Mouse (Mus musculus): ENCODE data around the gene Tmem97. TPM values are rescaled to one million over a fixed set of nuclear protein-coding genes. Genes with fewer than 3 reads are reported as not detected.

The Tmem97 gene
- polyA plus RNA-seq, 1 experiment = 16.6 TPM

- DNase-seq (ENCODE audit: low read depth) = no peak
- TF ChIP-seq POLR2A (IDR thresholded peaks at IDR 0.05; ENCODE audit: borderline replicate concordance, extremely low read depth, insufficient read depth, insufficient read length, poor library complexity, severe bottlenecking) = no peak
- TF ChIP-seq CTCF (IDR thresholded peaks at IDR 0.05; ENCODE audit: borderline replicate concordance, extremely low read depth, insufficient read depth, insufficient read length) = no peak
Measured at GRCm38 (mm10) chr11:78505430-78505829, 45.1 kb downstream of the Tmem97 start.

DNA sequence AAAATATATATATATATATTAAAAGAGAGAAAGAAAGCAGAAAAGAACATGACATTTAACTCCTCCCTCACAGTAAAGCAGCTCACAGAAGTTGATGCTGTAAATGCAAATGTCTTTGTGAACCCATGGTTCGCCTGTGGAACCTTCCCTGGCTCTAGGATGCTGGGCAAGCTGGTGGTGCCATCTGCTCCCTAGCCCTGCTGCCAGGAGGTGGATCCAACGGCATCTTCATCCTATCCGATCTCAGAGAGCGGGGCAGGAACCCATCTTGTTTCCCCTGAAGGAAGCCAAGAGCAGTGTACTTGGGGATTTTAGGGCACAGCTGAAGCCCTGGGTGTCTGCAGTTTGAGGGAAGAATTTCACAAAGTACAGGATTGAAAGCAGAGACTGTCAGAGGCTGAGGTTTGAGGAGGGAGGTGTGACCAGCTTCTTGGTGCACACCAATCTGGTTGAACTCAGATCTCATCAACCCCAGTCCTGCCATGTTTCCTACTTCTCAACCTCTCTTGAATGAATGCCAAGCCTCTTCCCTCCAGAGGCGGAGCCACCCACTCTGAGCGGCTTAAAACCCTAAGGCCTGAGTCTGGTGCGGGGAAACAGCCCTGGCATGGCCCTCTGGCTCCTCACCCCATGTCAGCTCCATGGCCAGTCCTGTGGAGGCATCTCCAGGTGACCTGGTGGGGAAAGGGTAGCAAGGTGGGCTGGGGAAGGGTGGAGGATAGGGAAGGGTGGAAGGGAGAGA, 47.5 kb downstream of the Tmem97 start, which contains the start of gene Sebox:
Gene Sebox, plus strand, starts transcription at position 539 of the 742 bp plus-strand sequence.
- no peak for TF ChIP-seq POLR2A (IDR thresholded peaks at IDR 0.05; ENCODE audit: borderline replicate concordance, extremely low read depth, insufficient read depth, insufficient read length, poor library complexity, severe bottlenecking)
- TF ChIP-seq CTCF (IDR thresholded peaks at IDR 0.05; ENCODE audit: borderline replicate concordance, extremely low read depth, insufficient read depth, insufficient read length) = no peak
- peak; percentile 67 for DNase-seq (ENCODE audit: low read depth)

GRCm38 (mm10) chr11:78501529-78501928, 49.0 kb downstream of the Tmem97 start:
- TF ChIP-seq POLR2A (IDR thresholded peaks at IDR 0.05; ENCODE audit: borderline replicate concordance, extremely low read depth, insufficient read depth, insufficient read length, poor library complexity, severe bottlenecking) (no peak), CTCF (IDR thresholded peaks at IDR 0.05; ENCODE audit: borderline replicate concordance, extremely low read depth, insufficient read depth, insufficient read length) (no peak)
- DNase-seq (ENCODE audit: low read depth) = no peak

GRCm38 (mm10) chr11:78500623-78501202, 49.9 kb downstream of the Tmem97 start:
- no peak for DNase-seq (ENCODE audit: low read depth)
- no peak for TF ChIP-seq POLR2A (IDR thresholded peaks at IDR 0.05; ENCODE audit: borderline replicate concordance, extremely low read depth, insufficient read depth, insufficient read length, poor library complexity, severe bottlenecking)
- no peak for TF ChIP-seq CTCF (IDR thresholded peaks at IDR 0.05; ENCODE audit: borderline replicate concordance, extremely low read depth, insufficient read depth, insufficient read length)

DNA sequence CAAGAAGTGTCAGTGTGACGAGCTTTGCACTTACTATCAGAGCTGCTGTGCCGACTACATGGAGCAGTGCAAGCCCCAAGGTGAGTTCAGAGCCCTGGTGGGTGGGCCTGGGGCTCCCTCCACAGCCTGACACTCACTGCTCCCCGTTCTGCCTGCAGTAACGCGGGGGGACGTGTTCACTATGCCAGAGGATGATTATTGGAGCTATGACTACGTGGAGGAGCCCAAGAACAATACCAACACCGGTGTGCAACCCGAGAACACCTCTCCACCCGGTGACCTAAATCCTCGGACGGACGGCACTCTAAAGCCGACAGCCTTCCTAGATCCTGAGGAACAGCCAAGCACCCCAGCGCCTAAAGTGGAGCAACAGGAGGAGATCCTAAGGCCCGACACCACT, 51.0 kb downstream of the Tmem97 start:
- no peak for DNase-seq (ENCODE audit: low read depth)
- no peak for TF ChIP-seq POLR2A (IDR thresholded peaks at IDR 0.05; ENCODE audit: borderline replicate concordance, extremely low read depth, insufficient read depth, insufficient read length, poor library complexity, severe bottlenecking)
- no peak for TF ChIP-seq CTCF (IDR thresholded peaks at IDR 0.05; ENCODE audit: borderline replicate concordance, extremely low read depth, insufficient read depth, insufficient read length)

DNA sequence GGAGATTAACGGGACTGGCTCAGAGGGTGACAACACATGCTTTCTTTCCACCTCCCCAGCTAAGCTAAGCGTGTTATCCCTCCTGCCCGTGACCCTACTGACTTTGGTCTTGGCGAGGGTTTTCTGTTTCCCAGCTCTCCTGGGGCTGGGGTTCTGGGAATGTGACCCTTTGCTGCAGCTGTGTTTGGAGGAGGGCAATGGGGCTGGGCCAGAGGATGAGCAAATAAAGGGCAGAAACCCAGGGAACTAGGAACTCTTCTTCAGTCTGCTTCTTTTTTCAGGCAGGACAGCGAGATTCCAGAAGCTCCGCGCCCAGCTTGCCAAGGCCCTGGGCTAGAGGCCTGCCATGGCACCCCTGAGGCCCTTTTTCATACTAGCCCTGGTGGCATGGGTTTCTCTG, 51.6 kb downstream of the Tmem97 start, which contains the start of gene Vtn:
Gene Vtn, plus strand, starts transcription at position 88 of the 400 bp plus-strand sequence.
- TF ChIP-seq CTCF (IDR thresholded peaks at IDR 0.05; ENCODE audit: borderline replicate concordance, extremely low read depth, insufficient read depth, insufficient read length) = no peak
- TF ChIP-seq POLR2A (IDR thresholded peaks at IDR 0.05; ENCODE audit: borderline replicate concordance, extremely low read depth, insufficient read depth, insufficient read length, poor library complexity, severe bottlenecking) = no peak
- DNase-seq (ENCODE audit: low read depth) = no peak

GRCm38 (mm10) chr11:78497544-78498522, 52.7 kb downstream of the Tmem97 start, which contains the start of gene Sarm1:
Gene Sarm1, minus strand, starts transcription at chr11:78497754.
- peak; percentile 99 for DNase-seq (ENCODE audit: low read depth)
- TF ChIP-seq POLR2A (IDR thresholded peaks at IDR 0.05; ENCODE audit: borderline replicate concordance, extremely low read depth, insufficient read depth, insufficient read length, poor library complexity, severe bottlenecking) (peak; percentile 85; the same call in 1 of the 2 replicates), CTCF (IDR thresholded peaks at IDR 0.05; ENCODE audit: borderline replicate concordance, extremely low read depth, insufficient read depth, insufficient read length) (peak; percentile 8; the same call in 1 of the 2 replicates)

- no peak for DNase-seq (ENCODE audit: low read depth)
- TF ChIP-seq POLR2A (IDR thresholded peaks at IDR 0.05; ENCODE audit: borderline replicate concordance, extremely low read depth, insufficient read depth, insufficient read length, poor library complexity, severe bottlenecking) (no peak), CTCF (IDR thresholded peaks at IDR 0.05; ENCODE audit: borderline replicate concordance, extremely low read depth, insufficient read depth, insufficient read length) (no peak)
Measured at GRCm38 (mm10) chr11:78497071-78497541, 53.5 kb downstream of the Tmem97 start.

GRCm38 (mm10) chr11:78495904-78496303, 54.7 kb downstream of the Tmem97 start:
- peak; percentile 42 for DNase-seq (ENCODE audit: low read depth)
- TF ChIP-seq POLR2A (IDR thresholded peaks at IDR 0.05; ENCODE audit: borderline replicate concordance, extremely low read depth, insufficient read depth, insufficient read length, poor library complexity, severe bottlenecking) (no peak), CTCF (IDR thresholded peaks at IDR 0.05; ENCODE audit: borderline replicate concordance, extremely low read depth, insufficient read depth, insufficient read length) (no peak)

Other genes starting within 250 kb of the Tmem97 start
- 22.0 and 42.0 TPM in 2 replicates for gene Spag5, start 249.2 kb downstream of the Tmem97 start, polyA plus RNA-seq (2012; rRNA removed)
- 126 and 134 TPM in 2 replicates for gene Aldoc, start 227.8 kb downstream of the Tmem97 start, polyA plus RNA-seq (2012; rRNA removed)
- gene Pigs, start 222.4 kb downstream of the Tmem97 start, polyA plus RNA-seq (2012; rRNA removed) = 75.3 and 81.7 TPM in 2 replicates
- gene Unc119, start 207.3 kb downstream of the Tmem97 start, polyA plus RNA-seq (2012; rRNA removed) = 137 and 174 TPM in 2 replicates
- gene Foxn1, start 164.2 kb downstream of the Tmem97 start, polyA plus RNA-seq (2012; rRNA removed) = 0.03 TPM in 2 replicates
- not detected in 2 replicates for gene Slc13a2, start 128.6 kb downstream of the Tmem97 start, polyA plus RNA-seq (2012; rRNA removed)
- gene Slc46a1, start 85.1 kb downstream of the Tmem97 start, polyA plus RNA-seq (2012; rRNA removed) = 15.1 and 15.5 TPM in 2 replicates
- 43.3 and 53.5 TPM in 2 replicates for gene Sarm1, start 53.0 kb downstream of the Tmem97 start, polyA plus RNA-seq (2012; rRNA removed)
- 68.0 and 125 TPM in 2 replicates for gene Vtn, start 51.7 kb downstream of the Tmem97 start, polyA plus RNA-seq (2012; rRNA removed)
- 0.15 and 0.32 TPM in 2 replicates for gene Sebox, start 47.3 kb downstream of the Tmem97 start, polyA plus RNA-seq (2012; rRNA removed)
- gene Tmem199, start 38.6 kb downstream of the Tmem97 start, polyA plus RNA-seq (2012; rRNA removed) = 49.9 and 65.5 TPM in 2 replicates
- gene Poldip2, start 38.6 kb downstream of the Tmem97 start, polyA plus RNA-seq (2012; rRNA removed) = 106 and 117 TPM in 2 replicates
- gene Tnfaip1, start 14.4 kb downstream of the Tmem97 start, polyA plus RNA-seq (2012; rRNA removed) = 47.2 and 55.3 TPM in 2 replicates
- 69.7 and 79.3 TPM in 2 replicates for gene Ift20, start 14.4 kb downstream of the Tmem97 start, polyA plus RNA-seq (2012; rRNA removed)
- gene Nlk, start 146.6 kb upstream of the Tmem97 start, polyA plus RNA-seq (2012; rRNA removed) = 41.0 and 50.6 TPM in 2 replicates
- 31.7 and 52.6 TPM in 2 replicates for gene Ccnq, start 201.0 kb upstream of the Tmem97 start, polyA plus RNA-seq (2012; rRNA removed)

Measured in brain, embryonic 14.5 days (tissue).